In the genomic region with DNA sequence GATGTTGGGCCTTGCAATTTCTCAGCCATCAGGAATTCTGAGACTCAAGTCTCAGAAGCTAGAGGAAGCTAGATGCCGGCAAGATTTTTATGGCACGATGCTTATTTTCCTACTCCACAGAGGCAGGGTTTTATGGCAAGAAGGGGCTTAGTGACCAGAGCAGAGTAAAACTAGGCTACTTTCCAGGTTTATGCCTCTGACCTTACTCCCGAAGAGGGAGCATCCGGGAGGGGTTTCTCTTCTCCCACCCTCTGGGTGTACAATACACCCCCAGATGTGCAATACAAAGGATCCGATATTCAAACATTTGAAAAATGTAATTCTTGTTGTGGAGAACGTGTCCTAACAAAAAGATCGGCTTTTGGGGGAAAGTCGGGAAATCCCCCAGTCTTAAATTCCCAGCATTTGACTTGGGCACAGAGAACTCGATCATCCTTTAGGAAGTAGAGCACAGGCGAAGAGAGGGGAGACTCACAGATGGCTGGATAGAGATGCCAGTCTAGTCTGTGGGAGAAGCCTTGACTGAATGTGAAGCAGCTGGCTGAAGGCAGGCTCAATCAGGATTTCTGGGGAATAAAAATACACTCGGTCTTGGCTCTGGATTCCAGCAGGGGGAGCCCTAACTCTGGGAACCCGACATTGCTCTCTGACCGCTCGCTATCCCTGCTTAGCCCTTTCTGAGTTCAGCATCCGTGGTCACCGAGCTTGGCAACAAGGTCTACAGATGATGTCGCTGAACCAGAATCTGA, we compare ENCODE assay signal across 8 mouse cellular contexts. TPM values are rescaled to one million over a fixed set of nuclear protein-coding genes. Genes with fewer than 3 reads are reported as not detected.
DNase-seq lines count a peak whose midpoint lies in the region; ATAC-seq lines count a peak whose summit lies in the region.

No protein-coding gene starts in this region.

- no peak overlapping the region for H3K4me3 ChIP-seq in hindbrain, embryonic 14.5 days (replicated peaks; ENCODE audit: low read length)

- 16% methylated on average over 17 of the region's 17 CpGs for WGBS in hindbrain, embryonic 14.5 days

- no peaks in the 10 kb centered on the region; the same call in 1 of the 2 replicates for H3K4me1 ChIP-seq in hindbrain, embryonic 14.5 days (replicated peaks; ENCODE audit: control insufficient read depth, insufficient read depth, low read length)

- H3K9ac ChIP-seq in hindbrain, embryonic 14.5 days = no peak overlapping the region; the same call in 1 of the 2 replicates

- H3K27me3 ChIP-seq in hindbrain, embryonic 14.5 days (ENCODE audit: control insufficient read depth, insufficient read depth, low read length) = peaks cover 17% of the 10 kb centered on the region

- peak overlapping the region; percentile 30 for H3K4me2 ChIP-seq in hindbrain, embryonic 14.5 days (replicated peaks)

- no peak overlapping the region for H3K27ac ChIP-seq in hindbrain, embryonic 14.5 days

- peak; percentile 80 for ATAC-seq in hindbrain, embryonic 14.5 days (ENCODE audit: low FRiP score)

- H3K36me3 ChIP-seq in hindbrain, embryonic 14.5 days (replicated peaks; ENCODE audit: control insufficient read depth, insufficient read depth) = no peaks in the 10 kb centered on the region

- peak; percentile 87 for DNase-seq in ZHBTc4 (ENCODE audit: low read depth, low spot score)
- peak; percentile 95 to 96 for DNase-seq in cerebellum, postnatal 10 days
- peak; percentile 73 to 81 for DNase-seq in frontal cortex, postnatal 10 days (ENCODE audit: low spot score in 2 of 2)
- DNase-seq in hindbrain, embryonic 14.5 days (ENCODE audit: low spot score) = peak; percentile 93
- DNase-seq in layer of hippocampus, postnatal 14 days (ENCODE audit: low spot score in 2 of 2) = peak; percentile 85 to 91
- DNase-seq in lung, postnatal 25 days (ENCODE audit: low spot score) = peak; percentile 71
- peak; percentile 72 for DNase-seq in retina, postnatal 7 days (ENCODE audit: low read depth, low spot score)
- peak; percentile 62 for DNase-seq in yolk sac, embryonic 10.5 days (ENCODE audit: low spot score)

- no peaks in the 10 kb centered on the region for H3K9me3 ChIP-seq in hindbrain, embryonic 14.5 days (ENCODE audit: control insufficient read depth, low read length)

RNA-seq across cellular contexts. Expression of a gene that starts 40.2 kb away (rescaled TPM):
- polyA plus RNA-seq in hindbrain, embryonic 14.5 days (2014; fragmentation: Nextera tagmentation; extraction: Ambion mirVana) = 17.1 and 19.1 TPM in 2 replicates
- total RNA-seq in layer of hippocampus, postnatal 14 days (2021) = 1 to 10 TPM; 5.2 to 6.7 TPM
